Mouse (Mus musculus): Measurements from ENCODE around the gene Dmrtc1a. TPM values are rescaled to one million over a fixed set of nuclear protein-coding genes. Genes with fewer than 3 reads are reported as not detected.
"Not testable (repeated sequence)": the region's sequence is repeated elsewhere in the genome, so short reads cannot be mapped to it uniquely, and the experiment has no call there.

Dmrtc1a gene
- polyA plus RNA-seq, 1 experiment from 2014 or later: 1.3 TPM

GRCm38 (mm10) chrX:102867871-102868270 lies 40.6 kb downstream of the Dmrtc1a start, which contains the start of gene 1700031F05Rik:
1700031F05Rik (minus strand) TSS chrX:102867971.
- no peaks in the 10 kb centered on the region for H3K36me3 ChIP-seq (ENCODE audit: control insufficient read depth, insufficient read depth, low read length)
- H3K9ac ChIP-seq (ENCODE audit: low read length): no peak within 1 kb of the TSS
- no peak within 1 kb of the TSS for H3K4me3 ChIP-seq (replicated peaks; ENCODE audit: low read length)
- no peaks in the 10 kb centered on the region for H3K9me3 ChIP-seq (replicated peaks; ENCODE audit: control insufficient read depth, low read length)
- ATAC-seq (ENCODE audit: insufficient read depth, low FRiP score): no peak
- H3K27me3 ChIP-seq (ENCODE audit: control insufficient read depth, insufficient read depth, low read length): no peaks in the 10 kb centered on the region
- 87% methylated on average over 6 of the region's 6 CpGs for WGBS
- H3K4me1 ChIP-seq (ENCODE audit: control insufficient read depth, insufficient read depth, low read length): no peaks in the 10 kb centered on the region
- H3K4me2 ChIP-seq (ENCODE audit: low read depth, low read length): no peak within 1 kb of the TSS
- no peak within 1 kb of the TSS for H3K27ac ChIP-seq (ENCODE audit: low read length)

GRCm38 (mm10) chrX:102854516-102854915 lies 54.0 kb downstream of the Dmrtc1a start, which contains the start of gene Dmrtc1c2:
Dmrtc1c2 (minus strand) TSS chrX:102854616.
- H3K36me3 ChIP-seq (ENCODE audit: control insufficient read depth, insufficient read depth, low read length); H3K4me2 ChIP-seq (ENCODE audit: low read depth, low read length); H3K9me3 ChIP-seq (replicated peaks; ENCODE audit: control insufficient read depth, low read length); H3K9ac ChIP-seq (ENCODE audit: low read length); ATAC-seq (ENCODE audit: insufficient read depth, low FRiP score); H3K4me3 ChIP-seq (replicated peaks; ENCODE audit: low read length); H3K27me3 ChIP-seq (ENCODE audit: control insufficient read depth, insufficient read depth, low read length); H3K4me1 ChIP-seq (ENCODE audit: control insufficient read depth, insufficient read depth, low read length); H3K27ac ChIP-seq (ENCODE audit: low read length): not testable (repeated sequence)
- 90% methylated on average over 2 of the region's 13 CpGs for WGBS

Other genes starting within 250 kb of the Dmrtc1a start
- not detected in 2 replicates for gene Gm3880, start 221.7 kb downstream of the Dmrtc1a start, polyA plus RNA-seq (2015; fragmentation: Nextera tagmentation; extraction: Ambion mirVana)
- gene Gm9112, start 201.1 kb downstream of the Dmrtc1a start, polyA plus RNA-seq (2015; fragmentation: Nextera tagmentation; extraction: Ambion mirVana): not detected in 2 replicates
- not detected in 2 replicates for gene Dmrtc1b, start 200.8 kb downstream of the Dmrtc1a start, polyA plus RNA-seq (2015; fragmentation: Nextera tagmentation; extraction: Ambion mirVana)
- gene Dmrtc1c1, start 105.7 kb downstream of the Dmrtc1a start, polyA plus RNA-seq (2015; fragmentation: Nextera tagmentation; extraction: Ambion mirVana): not detected in 2 replicates
- gene Dmrtc1c2, start 54.1 kb downstream of the Dmrtc1a start, polyA plus RNA-seq (2015; fragmentation: Nextera tagmentation; extraction: Ambion mirVana): not detected in 2 replicates
- not detected in 2 replicates for gene 1700031F05Rik, start 40.7 kb downstream of the Dmrtc1a start, polyA plus RNA-seq (2015; fragmentation: Nextera tagmentation; extraction: Ambion mirVana)
- not detected in 2 replicates for gene 1700011M02Rik, start 218 bp upstream of the Dmrtc1a start, polyA plus RNA-seq (2015; fragmentation: Nextera tagmentation; extraction: Ambion mirVana)
- gene 1700018G05Rik, start 19.7 kb upstream of the Dmrtc1a start, polyA plus RNA-seq (2015; fragmentation: Nextera tagmentation; extraction: Ambion mirVana): not detected in 2 replicates